Mouse (Mus musculus) hematopoietic stem cell, adult 5-6 weeks (primary cell): ENCODE data around the gene Dnmt3b. TPM values are rescaled to one million over a fixed set of nuclear protein-coding genes. Genes with fewer than 3 reads are reported as not detected.

Experiments used
- ATAC-seq, 2 experiments: fragments of 125-278 bp in 1 of 2; replicated peaks in 1 of 2; 2 replicates each; pipeline ENCODE4 v1.8.0; 2016 to 2017; ENCODE audit warnings: inconsistent platforms in 2 of 2, mild to moderate bottlenecking in 2 of 2, moderate number of reproducible peaks in 2 of 2, low read depth in 1 of 2, moderate TSS enrichment in 1 of 2; ENCODE audit not compliant: low FRiP score in 2 of 2, poor library complexity in 2 of 2, severe bottlenecking in 2 of 2, insufficient read depth in 1 of 2, low TSS enrichment in 1 of 2
- total RNA-seq: library from RNA; stranded (forward); fragments of 172-1452, 232-1000 nt; gene quantifications from 2 replicates; pipeline ENCODE4 v1.2.3, GENCODE M21; 2017

The Dnmt3b gene
- 41.4 and 43.8 TPM in 2 replicates for total RNA-seq

GRCm38 (mm10) chr2:153649298-153650013, at the start of gene Dnmt3b:
Gene Dnmt3b, plus strand, starts transcription at chr2:153649450.
- ATAC-seq, result peak; percentile 30 to 52; a peak in 3 of 4 replicates

- peak; percentile 32 to 59; a peak in 1 of 4 replicates for ATAC-seq
Measured at GRCm38 (mm10) chr2:153600021-153600666, 49.1 kb upstream of the Dnmt3b start.

- ATAC-seq, result peak in 1 of 2 experiments; percentile 54; a peak in 1 of 4 replicates
Measured at GRCm38 (mm10) chr2:153600667-153601648, 48.3 kb upstream of the Dnmt3b start.

- ATAC-seq, result no peak
Measured at GRCm38 (mm10) chr2:153603724-153604123, 45.5 kb upstream of the Dnmt3b start.

GRCm38 (mm10) chr2:153606421-153606820, 42.8 kb upstream of the Dnmt3b start:
- no peak for ATAC-seq

GRCm38 (mm10) chr2:153607870-153608515, 41.3 kb upstream of the Dnmt3b start:
- peak; percentile 78 to 82 for ATAC-seq

GRCm38 (mm10) chr2:153609058-153609457, 40.2 kb upstream of the Dnmt3b start:
- ATAC-seq, result no peak

GRCm38 (mm10) chr2:153609548-153609947, 39.7 kb upstream of the Dnmt3b start:
- ATAC-seq, result peak; percentile 50 to 65; a peak in 3 of 4 replicates

- ATAC-seq, result peak; percentile 65 to 66
Measured at GRCm38 (mm10) chr2:153610426-153611240, 38.6 kb upstream of the Dnmt3b start.

- no peak for ATAC-seq
Measured at GRCm38 (mm10) chr2:153611241-153611630, 38.0 kb upstream of the Dnmt3b start.

GRCm38 (mm10) chr2:153611743-153612142, 37.5 kb upstream of the Dnmt3b start:
- no peak for ATAC-seq

GRCm38 (mm10) chr2:153612594-153613281, 36.5 kb upstream of the Dnmt3b start:
- no peak for ATAC-seq

- no peak for ATAC-seq
Measured at GRCm38 (mm10) chr2:153616893-153617292, 32.4 kb upstream of the Dnmt3b start.

- peak; percentile 59 to 71 for ATAC-seq
Measured at GRCm38 (mm10) chr2:153618439-153618838, 30.8 kb upstream of the Dnmt3b start.

GRCm38 (mm10) chr2:153618889-153619288, 30.4 kb upstream of the Dnmt3b start:
- peak in 1 of 2 experiments; percentile 42; a peak in 1 of 4 replicates for ATAC-seq

GRCm38 (mm10) chr2:153622449-153622848, 26.8 kb upstream of the Dnmt3b start:
- ATAC-seq, result no peak
